Mouse (Mus musculus) midbrain, embryonic 14.5 days (tissue): ENCODE results near the gene Bptf. TPM values are rescaled to one million over a fixed set of nuclear protein-coding genes. Genes with fewer than 3 reads are reported as not detected.
"Not testable (repeated sequence)": the region's sequence is repeated elsewhere in the genome, so short reads cannot be mapped to it uniquely, and the experiment has no call there.

Source experiments
- ATAC-seq: fragments of 200-750 bp; cut with Nextera tagmentation; 2 replicates; pipeline ENCODE4 v1.8.0; 2017; ENCODE audit warnings: moderate number of reproducible peaks, moderate library complexity; ENCODE audit not compliant: low FRiP score, low TSS enrichment
- DNase-seq: peaks from one replicate; pipeline ENCODE4 v3.0.0-alpha.2; 2015
- H3K27ac ChIP-seq: fragments of 300-500 bp; sonication (generic); replicated peaks from 2 replicates; pipeline ENCODE4 v1.5.1; 2014; ENCODE audit warnings: mild to moderate bottlenecking, low read depth, low read length, moderate library complexity
- H3K27me3 ChIP-seq: fragments of 300-500 bp; sonication (generic); 2 replicates; pipeline ENCODE4 v1.6.1; 2014; ENCODE audit warnings: low read length, control low read depth, mixed read lengths; ENCODE audit not compliant: control insufficient read depth, insufficient read depth
- H3K36me3 ChIP-seq: fragments of 300-500 bp; sonication (generic); 2 replicates; pipeline ENCODE4 v1.6.1; 2014; ENCODE audit warnings: low read length, control low read depth; ENCODE audit not compliant: control insufficient read depth, insufficient read depth
- H3K4me1 ChIP-seq: fragments of 300-500 bp; sonication (generic); 2 replicates; pipeline ENCODE4 v1.6.1; 2014; ENCODE audit warnings: mild to moderate bottlenecking, antibody characterized with exemption, low read length, control low read depth; ENCODE audit not compliant: control insufficient read depth, insufficient read depth
- H3K4me2 ChIP-seq: fragments of 300-500 bp; sonication (generic); 2 replicates; pipeline ENCODE4 v1.6.1; 2014; ENCODE audit warnings: mild to moderate bottlenecking, low read length, moderate library complexity
- H3K4me3 ChIP-seq: fragments of 300-500 bp; sonication (generic); replicated peaks from 2 replicates; pipeline ENCODE4 v1.5.1; 2014; ENCODE audit warnings: low read depth, low read length
- H3K9ac ChIP-seq: fragments of 300-500 bp; sonication (generic); replicated peaks from 2 replicates; pipeline ENCODE4 v1.6.1; 2014; ENCODE audit warnings: mild to moderate bottlenecking, low read length, moderate library complexity
- H3K9me3 ChIP-seq: fragments of 300-500 bp; sonication (generic); 2 replicates; pipeline ENCODE4 v1.6.1; 2016; ENCODE audit warnings: low read length, control low read depth, mixed read lengths; ENCODE audit not compliant: control insufficient read depth
- WGBS: fragments of 180-500 bp; shearing (Covaris S2); extraction: QIAGEN DNeasy Blood & Tissue Kit; methylation state at CpG from one replicate; pipeline ENCODE4 v1.1.7; 2014; 5-methylcytosine and 5-hydroxymethylcytosine counted together
- polyA plus RNA-seq: library from polyadenylated mRNA; unstranded; fragments of >200 nt; fragmentation: Nextera tagmentation; extraction: Ambion mirVana; gene quantifications from 2 replicates; pipeline ENCODE4 v1.2.1, GENCODE M21; 2014

Bptf gene
- 40.4 and 46.9 TPM in 2 replicates for polyA plus RNA-seq

DNA sequence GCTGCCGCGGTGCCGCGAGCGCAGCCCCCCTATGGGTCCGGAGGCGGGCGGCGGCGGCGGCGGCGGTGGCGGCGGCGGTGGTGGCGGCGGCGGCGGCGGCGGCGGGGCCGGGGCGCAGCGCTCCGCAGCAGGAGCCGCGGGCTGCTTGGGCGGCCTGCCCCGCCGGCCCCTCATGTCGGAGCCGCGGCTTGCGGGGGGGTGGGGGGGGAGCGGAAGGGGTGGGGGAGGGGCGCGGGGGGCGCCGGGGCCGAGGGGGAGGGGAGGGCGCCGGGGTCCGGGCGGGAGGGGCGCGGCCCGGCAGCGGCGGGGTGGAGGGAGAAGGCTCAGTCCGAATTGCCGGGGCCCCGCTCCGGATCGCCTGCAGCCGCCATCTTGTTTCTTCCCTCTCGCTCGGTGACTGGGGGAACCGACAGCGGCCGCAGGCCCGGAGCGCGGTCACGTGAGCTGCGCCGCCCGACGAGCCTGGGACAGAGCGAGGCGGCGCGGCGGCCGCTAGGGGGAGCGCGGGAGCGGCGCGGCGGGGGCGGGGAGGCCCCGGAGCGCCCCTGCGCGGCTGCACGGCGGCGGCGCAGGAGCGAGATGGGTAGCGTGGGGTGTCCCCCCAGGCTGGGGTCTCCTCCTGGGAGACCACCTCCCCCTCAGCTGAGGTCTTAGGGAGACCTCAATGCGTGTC lies at the start of gene Bptf:
Bptf (minus strand) TSS at position 379 of the 673 bp plus-strand sequence.
- peaks cover 19% of the 10 kb centered on the region for H3K4me1 ChIP-seq
- H3K36me3 ChIP-seq = no peaks in the 10 kb centered on the region
- H3K4me3 ChIP-seq = peak within 1 kb of the TSS; percentile 77
- no peaks in the 10 kb centered on the region for H3K27me3 ChIP-seq
- ATAC-seq (peak; percentile 98), DNase-seq (peak; percentile 96)
- peak within 1 kb of the TSS; percentile 99 for H3K9ac ChIP-seq
- peak within 1 kb of the TSS; percentile 98 for H3K27ac ChIP-seq
- no peaks in the 10 kb centered on the region for H3K9me3 ChIP-seq
- under 1% methylated on average over 49 of the region's 94 CpGs for WGBS
- peak within 1 kb of the TSS; percentile 88 for H3K4me2 ChIP-seq

DNA sequence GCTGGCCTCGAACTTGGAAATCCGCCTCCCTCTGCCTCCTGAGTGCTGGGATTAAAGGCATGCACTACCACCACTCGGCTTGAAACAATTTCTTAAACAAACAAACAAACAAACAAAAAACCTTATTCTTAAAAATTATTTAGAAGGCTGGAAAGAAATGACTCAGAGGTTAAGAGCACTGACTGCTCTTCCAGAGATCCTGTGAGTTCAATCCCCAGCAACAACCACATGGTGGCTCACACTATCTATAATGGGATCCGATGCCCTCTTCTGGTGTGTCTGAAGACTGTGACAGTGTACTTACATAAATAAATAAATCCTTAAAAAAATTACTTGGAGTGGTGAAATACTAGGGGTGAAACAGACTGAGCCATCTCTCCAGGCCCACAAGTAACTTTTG lies 29.3 kb upstream of the Bptf start:
- no peak overlapping the region for H3K27ac ChIP-seq
- no peaks in the 10 kb centered on the region for H3K9me3 ChIP-seq
- no peak overlapping the region for H3K4me2 ChIP-seq
- no peak for DNase-seq
- H3K4me3 ChIP-seq = no peak overlapping the region
- peaks cover 8% of the 10 kb centered on the region for H3K36me3 ChIP-seq
- no peaks in the 10 kb centered on the region for H3K4me1 ChIP-seq
- H3K9ac ChIP-seq = no peak overlapping the region
- WGBS = 89% methylated on average over 4 of the region's 4 CpGs
- H3K27me3 ChIP-seq = no peaks in the 10 kb centered on the region
- no peak for ATAC-seq

GRCm38 (mm10) chr11:107159034-107159433 lies 27.1 kb upstream of the Bptf start:
- H3K27me3 ChIP-seq = no peaks in the 10 kb centered on the region
- 42% methylated on average over 1 of the region's 1 CpGs for WGBS
- H3K9me3 ChIP-seq = no peaks in the 10 kb centered on the region
- no peaks in the 10 kb centered on the region for H3K4me1 ChIP-seq
- H3K4me2 ChIP-seq = no peak overlapping the region
- no peak overlapping the region for H3K27ac ChIP-seq
- H3K4me3 ChIP-seq = no peak overlapping the region
- no peak overlapping the region for H3K9ac ChIP-seq
- H3K36me3 ChIP-seq = no peaks in the 10 kb centered on the region
- ATAC-seq (no peak), DNase-seq (peak; percentile 28)

DNA sequence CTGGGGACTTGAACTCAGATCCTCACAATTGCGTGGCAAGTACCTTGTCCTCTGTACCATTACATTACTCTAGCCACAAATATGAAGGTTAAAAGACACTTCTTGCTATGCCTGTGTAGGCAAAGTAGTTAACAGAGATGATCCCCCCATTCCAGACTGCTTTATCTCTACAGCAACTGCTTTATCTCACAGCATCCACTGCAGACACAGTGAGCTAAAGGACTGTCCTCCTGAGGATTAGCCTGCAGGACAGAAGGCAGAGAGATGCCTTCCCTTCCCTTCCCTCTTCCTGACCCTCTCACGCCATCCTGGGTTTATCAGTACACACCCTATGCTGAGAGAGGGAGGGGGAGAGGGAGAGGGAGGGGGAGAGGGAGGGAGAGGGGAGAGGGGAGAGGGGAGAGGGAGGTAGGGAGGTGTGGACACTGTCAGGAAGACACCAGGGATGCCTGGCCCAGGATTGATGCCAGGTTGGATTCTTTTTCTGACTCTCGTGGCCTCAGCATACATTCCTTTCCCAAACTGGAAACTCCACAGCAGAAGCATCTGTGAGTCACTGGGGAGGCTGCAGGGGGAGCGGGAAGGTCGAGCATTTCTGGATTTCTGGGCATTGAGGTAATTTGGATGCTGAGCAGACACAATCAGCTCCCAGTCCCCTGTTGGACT lies 25.2 kb upstream of the Bptf start:
- no peak for ATAC-seq
- no peaks in the 10 kb centered on the region for H3K4me1 ChIP-seq

GRCm38 (mm10) chr11:107155292-107155691 lies 23.4 kb upstream of the Bptf start:
- no peaks in the 10 kb centered on the region for H3K4me1 ChIP-seq
- no peaks in the 10 kb centered on the region for H3K36me3 ChIP-seq
- no peak overlapping the region for H3K9ac ChIP-seq
- no peak for DNase-seq
- H3K4me3 ChIP-seq = no peak overlapping the region
- no peaks in the 10 kb centered on the region for H3K9me3 ChIP-seq
- no peak overlapping the region for H3K4me2 ChIP-seq
- no peaks in the 10 kb centered on the region for H3K27me3 ChIP-seq
- no peak overlapping the region for H3K27ac ChIP-seq
- ATAC-seq = no peak
- 84% methylated on average over 5 of the region's 5 CpGs for WGBS

More for the DNA sequence above, 25.2 kb upstream of the Bptf start:
- Histone ChIP-seq H3K27ac (no peak overlapping the region), H3K9me3 (no peaks in the 10 kb centered on the region), H3K27me3 (no peaks in the 10 kb centered on the region), H3K4me2 (no peak overlapping the region), H3K4me3 (no peak overlapping the region), H3K36me3 (no peaks in the 10 kb centered on the region), H3K9ac (no peak overlapping the region)
- DNase-seq = no peak
- 61% methylated on average over 5 of the region's 5 CpGs for WGBS

DNA sequence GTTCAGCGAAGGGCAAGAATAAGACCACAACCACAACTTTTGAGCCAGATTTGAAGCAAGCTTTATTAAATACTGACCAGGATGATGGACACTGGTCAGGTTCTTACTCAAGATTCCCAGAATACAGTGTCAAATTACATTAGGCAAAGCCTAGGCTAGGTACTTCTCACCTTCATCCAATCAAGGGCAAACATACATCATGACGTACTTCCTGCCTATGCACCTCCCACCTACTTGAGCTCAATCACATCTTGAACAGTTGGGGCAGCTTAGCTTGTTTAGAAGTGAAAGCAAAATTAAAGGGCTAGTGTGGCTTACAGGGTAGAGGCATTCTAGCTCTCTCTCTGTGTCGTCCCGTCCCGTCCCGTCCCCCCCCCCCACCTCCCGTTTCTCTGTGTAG lies 22.5 kb upstream of the Bptf start:
- Histone ChIP-seq H3K9ac (no peak overlapping the region), H3K9me3 (no peaks in the 10 kb centered on the region), H3K27me3 (no peaks in the 10 kb centered on the region), H3K4me1 (no peaks in the 10 kb centered on the region), H3K4me2 (no peak overlapping the region), H3K27ac (no peak overlapping the region), H3K36me3 (no peaks in the 10 kb centered on the region), H3K4me3 (no peak overlapping the region)
- ATAC-seq (no peak), DNase-seq (no peak)
- 84% methylated on average over 7 of the region's 7 CpGs for WGBS

- Histone ChIP-seq H3K4me1 (no peaks in the 10 kb centered on the region), H3K9ac (no peak overlapping the region), H3K4me2 (no peak overlapping the region), H3K9me3 (no peaks in the 10 kb centered on the region), H3K36me3 (no peaks in the 10 kb centered on the region), H3K27ac (no peak overlapping the region), H3K27me3 (no peaks in the 10 kb centered on the region), H3K4me3 (no peak overlapping the region)
- no peak for ATAC-seq
- WGBS = 81% methylated on average over 5 of the region's 5 CpGs
- no peak for DNase-seq
These were observed 21.7 kb upstream of the Bptf start for GRCm38 (mm10) chr11:107153645-107154044.

GRCm38 (mm10) chr11:107151809-107152208 lies 19.9 kb upstream of the Bptf start:
- Histone ChIP-seq H3K27me3 (no peaks in the 10 kb centered on the region), H3K4me3 (no peak overlapping the region), H3K36me3 (no peaks in the 10 kb centered on the region), H3K27ac (no peak overlapping the region), H3K9me3 (no peaks in the 10 kb centered on the region), H3K9ac (no peak overlapping the region), H3K4me1 (no peaks in the 10 kb centered on the region), H3K4me2 (no peak overlapping the region)
- WGBS = 77% methylated on average over 7 of the region's 7 CpGs
- ATAC-seq (no peak), DNase-seq (peak; percentile 7)

- H3K4me3 ChIP-seq = not testable (repeated sequence)
These were observed 12.0 kb upstream of the Bptf start for GRCm38 (mm10) chr11:107143956-107144355.

More at GRCm38 (mm10) chr11:107143956-107144355, 12.0 kb upstream of the Bptf start:
- not testable (repeated sequence) for H3K36me3 ChIP-seq, H3K9ac ChIP-seq, H3K27ac ChIP-seq, H3K4me2 ChIP-seq, H3K9me3 ChIP-seq, ATAC-seq, DNase-seq, H3K4me1 ChIP-seq, H3K27me3 ChIP-seq
- WGBS = 94% methylated on average over 11 of the region's 11 CpGs
